Mouse (Mus musculus): Measurements from ENCODE around the gene Mtfp1. TPM values are rescaled to one million over a fixed set of nuclear protein-coding genes. Genes with fewer than 3 reads are reported as not detected.

Mtfp1 gene
- polyA plus RNA-seq, 1 experiment = 11.6 TPM

DNA sequence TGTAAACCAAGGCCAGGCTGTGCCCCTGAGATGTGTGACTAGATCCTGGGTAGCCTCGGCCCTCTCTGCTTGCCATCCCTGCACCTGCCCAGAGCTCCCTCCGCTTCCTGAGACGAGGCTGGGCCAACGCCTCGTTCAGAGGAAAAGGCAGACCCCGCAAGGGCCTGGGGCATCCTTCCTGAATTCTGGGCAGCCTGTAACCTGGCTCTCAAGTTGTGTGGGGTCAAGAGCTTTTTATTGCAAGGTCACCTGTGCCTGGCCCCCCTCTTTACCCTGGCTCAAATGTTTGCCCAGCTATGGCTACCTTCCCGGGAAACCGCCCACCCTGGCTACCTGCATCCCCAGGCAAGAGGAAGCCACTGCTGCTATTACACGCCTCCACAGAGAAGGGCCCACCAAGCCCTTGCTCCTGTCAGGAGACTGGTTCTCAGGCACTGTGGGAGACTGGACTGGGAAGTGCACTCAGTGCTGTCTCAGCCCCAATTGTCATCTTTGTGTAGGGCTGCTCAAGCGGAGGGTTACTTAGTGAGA lies 1.9 kb upstream of the Mtfp1 start:
- Histone ChIP-seq H3K27me3 (ENCODE audit: control insufficient read depth, insufficient read depth, low read length) (no peaks in the 10 kb centered on the region), H3K36me3 (ENCODE audit: control insufficient read depth, insufficient read depth, low read length) (no peaks in the 10 kb centered on the region), H3K4me1 (replicated peaks; ENCODE audit: control insufficient read depth, insufficient read depth, low read length) (peaks cover 20% of the 10 kb centered on the region), H3K27ac (ENCODE audit: control insufficient read depth, insufficient read depth, low read length) (0 out of 2 replicates have a peak overlapping the region, but pooled peaks have one; percentile 7), H3K4me3 (ENCODE audit: control insufficient read depth, insufficient read depth, low read length) (peak overlapping the region; percentile 39)
- WGBS = 38% methylated on average over 10 of the region's 10 CpGs
- DNase-seq = peak; percentile 32
- no peak for TF ChIP-seq POLR2A (IDR thresholded peaks at IDR 0.05; ENCODE audit: control insufficient read depth, extremely low read depth, insufficient read depth, low read length, poor library complexity)
- no peak for TF ChIP-seq CTCF (IDR thresholded peaks at IDR 0.05; ENCODE audit: borderline replicate concordance, control insufficient read depth, extremely low read depth, insufficient read depth, low read length, poor library complexity)

DNA sequence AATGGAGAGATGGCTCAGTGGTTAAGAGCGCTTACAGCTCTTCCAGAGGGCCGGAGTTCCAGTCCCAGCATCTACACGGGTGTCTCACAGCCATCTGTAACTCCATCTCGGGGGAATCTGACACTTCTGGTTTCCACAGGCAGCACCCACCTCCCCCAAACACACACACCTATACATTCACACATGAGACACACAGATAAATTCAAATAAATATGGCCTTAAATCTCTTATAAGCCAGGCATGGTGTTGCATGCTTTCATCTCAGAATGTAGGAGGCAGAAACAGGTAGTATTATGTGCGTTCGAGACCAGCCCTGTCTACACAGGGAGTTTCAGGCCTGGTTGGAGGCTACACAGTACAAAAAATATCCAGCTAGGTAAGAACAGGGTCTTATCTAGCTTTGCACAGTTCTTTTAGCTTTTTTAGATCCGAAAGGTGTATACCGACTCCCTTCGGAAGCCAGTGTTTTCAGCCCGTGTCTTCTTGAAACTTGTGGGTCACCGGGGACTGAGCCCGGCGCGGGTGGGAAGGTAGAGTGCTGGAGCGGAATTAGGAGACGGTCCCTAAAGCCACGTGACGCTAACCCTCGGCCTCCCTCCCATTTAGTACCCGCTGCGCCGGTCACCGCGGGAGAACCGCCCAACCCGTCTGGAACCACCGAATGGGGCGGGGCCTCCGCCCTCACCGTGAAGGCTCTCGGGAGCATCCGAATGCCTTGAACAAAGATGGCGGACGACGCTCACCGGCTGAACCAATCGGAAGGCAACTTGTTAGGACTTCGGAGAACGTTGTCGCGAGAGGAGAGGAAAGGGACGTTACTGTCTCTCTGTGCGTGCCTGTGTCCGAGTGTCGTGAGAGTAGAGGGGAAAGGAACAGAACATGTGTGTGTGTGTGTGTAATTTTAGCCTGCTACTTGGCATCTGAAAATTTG lies 1.1 kb upstream of the Mtfp1 start:
- DNase-seq = peak; percentile 94
- peak overlapping the region; percentile 42 for H3K27ac ChIP-seq (ENCODE audit: control insufficient read depth, insufficient read depth, low read length)
- H3K27me3 ChIP-seq (ENCODE audit: control insufficient read depth, insufficient read depth, low read length) = no peaks in the 10 kb centered on the region
- WGBS = 5% methylated on average over 45 of the region's 45 CpGs
- no peak for TF ChIP-seq CTCF (IDR thresholded peaks at IDR 0.05; ENCODE audit: borderline replicate concordance, control insufficient read depth, extremely low read depth, insufficient read depth, low read length, poor library complexity)
- TF ChIP-seq POLR2A (IDR thresholded peaks at IDR 0.05; ENCODE audit: control insufficient read depth, extremely low read depth, insufficient read depth, low read length, poor library complexity) = peak; percentile 86
- no peaks in the 10 kb centered on the region for H3K36me3 ChIP-seq (ENCODE audit: control insufficient read depth, insufficient read depth, low read length)
- peak overlapping the region; percentile 65 for H3K4me3 ChIP-seq (ENCODE audit: control insufficient read depth, insufficient read depth, low read length)
- H3K4me1 ChIP-seq (replicated peaks; ENCODE audit: control insufficient read depth, insufficient read depth, low read length) = peaks cover 20% of the 10 kb centered on the region

DNA sequence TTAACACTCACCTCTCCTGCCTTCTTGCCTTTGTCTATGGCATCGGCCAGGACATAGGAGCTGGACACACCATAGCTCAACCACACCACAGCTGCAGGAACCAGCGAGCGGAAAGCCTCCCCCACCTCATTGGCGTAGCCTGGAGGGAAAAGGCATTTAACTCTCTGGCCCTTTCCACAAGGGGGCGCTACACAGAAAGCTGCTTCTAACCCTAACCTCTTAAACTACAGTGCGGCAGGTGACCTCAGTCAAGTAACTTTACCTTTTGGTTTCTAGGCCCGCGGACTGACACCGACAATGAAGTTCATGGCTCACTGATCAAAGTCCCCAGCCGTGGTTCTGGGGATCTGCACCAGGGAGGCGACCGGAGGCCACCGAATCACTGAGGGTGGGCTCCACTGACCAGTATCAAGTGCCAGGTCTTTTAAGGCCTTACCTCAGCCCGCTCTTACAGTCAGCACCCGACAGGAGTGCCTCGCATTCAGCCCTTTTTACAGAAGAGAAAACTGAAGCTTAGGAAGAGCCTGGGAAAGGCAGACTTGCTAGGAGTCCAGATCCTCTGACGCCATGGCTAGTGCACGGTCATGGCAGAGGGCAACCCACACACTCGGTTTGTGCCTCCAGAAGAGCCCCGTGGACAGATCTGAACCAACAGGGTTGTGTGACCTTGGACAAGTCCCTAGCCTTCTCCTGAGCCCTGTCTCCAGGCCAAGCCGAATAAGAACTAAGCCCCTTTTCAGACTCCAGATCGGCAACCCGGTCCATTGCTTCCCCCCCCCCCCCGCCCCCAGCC lies 671 bp downstream of the Mtfp1 start:
- H3K27me3 ChIP-seq (ENCODE audit: control insufficient read depth, insufficient read depth, low read length) = no peaks in the 10 kb centered on the region
- peak overlapping the region; percentile 2 for H3K4me3 ChIP-seq (ENCODE audit: control insufficient read depth, insufficient read depth, low read length)
- peaks cover 20% of the 10 kb centered on the region for H3K4me1 ChIP-seq (replicated peaks; ENCODE audit: control insufficient read depth, insufficient read depth, low read length)
- no peak for TF ChIP-seq POLR2A (IDR thresholded peaks at IDR 0.05; ENCODE audit: control insufficient read depth, extremely low read depth, insufficient read depth, low read length, poor library complexity)
- peak; percentile 73; the same call in 1 of the 2 replicates for TF ChIP-seq CTCF (IDR thresholded peaks at IDR 0.05; ENCODE audit: borderline replicate concordance, control insufficient read depth, extremely low read depth, insufficient read depth, low read length, poor library complexity)
- H3K36me3 ChIP-seq (ENCODE audit: control insufficient read depth, insufficient read depth, low read length) = no peaks in the 10 kb centered on the region
- WGBS = 9% methylated on average over 24 of the region's 24 CpGs
- H3K27ac ChIP-seq (ENCODE audit: control insufficient read depth, insufficient read depth, low read length) = no peak overlapping the region
- peak; percentile 60 for DNase-seq

DNA sequence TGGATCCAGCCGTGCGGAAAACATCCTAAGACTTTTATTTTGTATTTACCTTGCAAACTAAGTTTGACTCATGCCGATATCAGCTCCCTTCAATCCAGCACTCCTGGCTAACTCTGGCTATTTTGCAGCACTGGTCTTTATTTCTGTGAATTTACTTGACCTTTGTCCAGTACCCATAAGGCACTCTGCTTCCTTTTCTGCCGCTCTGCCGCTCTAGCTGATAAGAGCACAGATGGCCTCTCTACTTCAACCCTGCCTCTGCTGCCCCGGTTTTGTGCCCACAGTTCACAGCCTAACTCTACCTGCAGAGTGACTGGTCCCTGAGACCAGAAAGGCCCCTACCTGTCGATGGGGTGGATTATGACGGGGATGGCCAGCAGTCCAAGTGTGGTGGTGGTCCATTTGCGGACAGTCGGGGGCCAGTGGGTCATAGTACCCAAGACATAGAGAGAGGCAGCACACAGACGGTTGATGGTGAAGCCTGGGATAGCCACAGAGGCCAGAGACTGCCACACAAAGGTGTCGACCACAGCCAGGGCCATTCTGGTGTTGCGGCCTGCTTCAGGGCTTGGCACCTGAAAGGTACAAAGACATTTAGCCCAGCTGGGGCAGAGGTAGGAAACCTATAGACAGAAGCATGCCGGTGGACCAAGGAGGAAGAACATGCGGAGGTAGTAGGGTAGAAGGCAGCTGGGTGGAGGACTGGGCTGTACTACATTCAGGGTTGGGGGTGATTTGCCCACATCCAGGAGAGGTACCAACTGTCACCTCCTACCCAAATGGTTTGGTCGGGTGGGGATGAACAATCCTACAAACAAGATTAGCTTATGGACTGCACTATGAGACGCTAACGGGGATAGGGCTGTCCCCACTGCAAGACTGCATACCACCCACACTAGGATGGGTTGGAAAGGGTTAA lies 1.5 kb downstream of the Mtfp1 start:
- TF ChIP-seq CTCF (IDR thresholded peaks at IDR 0.05; ENCODE audit: borderline replicate concordance, control insufficient read depth, extremely low read depth, insufficient read depth, low read length, poor library complexity) = no peak
- no peak for TF ChIP-seq POLR2A (IDR thresholded peaks at IDR 0.05; ENCODE audit: control insufficient read depth, extremely low read depth, insufficient read depth, low read length, poor library complexity)
- H3K4me3 ChIP-seq (ENCODE audit: control insufficient read depth, insufficient read depth, low read length) = no peak overlapping the region
- H3K27me3 ChIP-seq (ENCODE audit: control insufficient read depth, insufficient read depth, low read length) = no peaks in the 10 kb centered on the region
- no peak overlapping the region for H3K27ac ChIP-seq (ENCODE audit: control insufficient read depth, insufficient read depth, low read length)
- 92% methylated on average over 18 of the region's 18 CpGs for WGBS
- DNase-seq = no peak
- no peaks in the 10 kb centered on the region for H3K36me3 ChIP-seq (ENCODE audit: control insufficient read depth, insufficient read depth, low read length)
- H3K4me1 ChIP-seq (replicated peaks; ENCODE audit: control insufficient read depth, insufficient read depth, low read length) = peaks cover 20% of the 10 kb centered on the region

DNA sequence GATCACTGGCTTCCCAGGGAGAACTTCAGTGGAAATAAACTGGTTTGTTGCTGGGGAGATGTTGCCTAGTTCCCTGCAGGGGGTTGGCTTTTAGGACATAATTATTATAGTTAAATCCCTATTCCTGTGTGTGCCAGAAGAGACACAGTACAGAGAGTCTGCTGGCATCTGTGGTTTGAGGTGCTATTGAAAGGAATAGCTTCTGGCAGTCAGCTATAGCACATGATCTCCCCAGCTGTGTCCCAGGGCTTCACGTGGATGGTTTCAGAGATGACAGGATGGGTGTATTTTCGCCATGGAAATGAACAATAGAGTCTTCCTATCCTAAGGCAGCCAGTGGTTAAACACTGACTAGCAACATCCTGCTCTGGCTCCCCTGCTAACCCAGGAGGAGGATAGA lies 8.0 kb downstream of the Mtfp1 start:
- no peaks in the 10 kb centered on the region for H3K36me3 ChIP-seq (ENCODE audit: control insufficient read depth, insufficient read depth, low read length)
- no peaks in the 10 kb centered on the region for H3K27me3 ChIP-seq (ENCODE audit: control insufficient read depth, insufficient read depth, low read length)
- TF ChIP-seq CTCF (IDR thresholded peaks at IDR 0.05; ENCODE audit: borderline replicate concordance, control insufficient read depth, extremely low read depth, insufficient read depth, low read length, poor library complexity) = no peak
- no peak for TF ChIP-seq POLR2A (IDR thresholded peaks at IDR 0.05; ENCODE audit: control insufficient read depth, extremely low read depth, insufficient read depth, low read length, poor library complexity)
- DNase-seq = no peak
- H3K27ac ChIP-seq (ENCODE audit: control insufficient read depth, insufficient read depth, low read length) = no peak overlapping the region
- no peak overlapping the region for H3K4me3 ChIP-seq (ENCODE audit: control insufficient read depth, insufficient read depth, low read length)
- WGBS = 77% methylated on average over 2 of the region's 2 CpGs
- no peaks in the 10 kb centered on the region for H3K4me1 ChIP-seq (replicated peaks; ENCODE audit: control insufficient read depth, insufficient read depth, low read length)

Measured in thymus, adult 2 months (tissue).